Mouse (Mus musculus) ovary, adult 10 weeks (tissue): Measurements from ENCODE around the gene Slc5a5. TPM values are rescaled to one million over a fixed set of nuclear protein-coding genes. Genes with fewer than 3 reads are reported as not detected.

ENCODE experiments used
- polyA plus RNA-seq: library from polyadenylated mRNA; stranded (reverse); fragments of 350-450 nt; fragmentation: Illumina TruSeq; extraction: RNeasy Lipid Tissue Mini Kit (QIAGEN cat#74804); gene quantifications from one replicate; pipeline ENCODE4 v1.2.3, GENCODE M21; 2014

Gene Slc5a5
- polyA plus RNA-seq: not detected

DNA sequence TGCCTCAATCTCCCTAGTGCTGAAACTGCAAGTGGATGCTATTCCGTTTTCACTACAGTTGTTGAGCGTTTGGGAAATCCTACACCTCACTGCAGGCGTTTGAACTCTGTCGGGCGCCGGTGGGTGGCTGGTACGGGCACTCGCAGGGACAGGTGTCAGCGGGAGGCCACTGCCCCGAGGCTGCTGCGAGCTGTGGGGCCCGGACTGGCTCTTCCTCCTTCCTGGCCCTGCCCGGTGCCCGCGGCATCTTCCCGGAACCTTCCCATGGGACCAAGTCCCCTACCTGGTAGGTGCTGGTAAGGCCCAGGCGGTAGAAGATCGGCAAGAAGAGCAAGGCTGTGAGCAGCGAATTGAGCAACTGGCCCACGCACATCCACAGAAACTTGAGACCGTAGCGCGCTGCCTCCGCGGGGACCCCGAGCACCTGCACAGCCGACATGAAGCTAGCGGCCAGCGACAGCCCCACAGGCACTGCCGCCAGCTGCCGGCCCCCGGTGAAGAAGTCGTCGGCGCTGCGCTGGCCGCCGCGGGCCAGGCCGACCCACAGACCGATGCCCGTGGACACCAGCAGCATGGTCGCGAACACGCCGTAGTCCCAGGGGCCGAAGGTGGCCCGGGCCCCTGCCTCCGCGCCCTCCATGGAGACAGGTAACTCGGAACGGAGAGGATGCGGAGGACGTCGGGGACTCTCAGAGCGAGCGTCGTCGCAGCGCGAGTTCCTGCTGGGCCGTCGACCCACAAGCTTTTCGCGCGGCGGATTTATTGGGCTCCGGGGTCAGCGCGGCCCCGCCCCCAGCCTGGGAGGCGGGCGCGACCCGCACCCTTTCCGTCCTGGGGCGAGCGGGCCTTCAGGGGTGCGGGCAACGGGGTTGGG lies at the start of gene Slc5a5:
TSS of gene Slc5a5 (minus strand) at position 736 of the 874 bp plus-strand sequence.

DNA sequence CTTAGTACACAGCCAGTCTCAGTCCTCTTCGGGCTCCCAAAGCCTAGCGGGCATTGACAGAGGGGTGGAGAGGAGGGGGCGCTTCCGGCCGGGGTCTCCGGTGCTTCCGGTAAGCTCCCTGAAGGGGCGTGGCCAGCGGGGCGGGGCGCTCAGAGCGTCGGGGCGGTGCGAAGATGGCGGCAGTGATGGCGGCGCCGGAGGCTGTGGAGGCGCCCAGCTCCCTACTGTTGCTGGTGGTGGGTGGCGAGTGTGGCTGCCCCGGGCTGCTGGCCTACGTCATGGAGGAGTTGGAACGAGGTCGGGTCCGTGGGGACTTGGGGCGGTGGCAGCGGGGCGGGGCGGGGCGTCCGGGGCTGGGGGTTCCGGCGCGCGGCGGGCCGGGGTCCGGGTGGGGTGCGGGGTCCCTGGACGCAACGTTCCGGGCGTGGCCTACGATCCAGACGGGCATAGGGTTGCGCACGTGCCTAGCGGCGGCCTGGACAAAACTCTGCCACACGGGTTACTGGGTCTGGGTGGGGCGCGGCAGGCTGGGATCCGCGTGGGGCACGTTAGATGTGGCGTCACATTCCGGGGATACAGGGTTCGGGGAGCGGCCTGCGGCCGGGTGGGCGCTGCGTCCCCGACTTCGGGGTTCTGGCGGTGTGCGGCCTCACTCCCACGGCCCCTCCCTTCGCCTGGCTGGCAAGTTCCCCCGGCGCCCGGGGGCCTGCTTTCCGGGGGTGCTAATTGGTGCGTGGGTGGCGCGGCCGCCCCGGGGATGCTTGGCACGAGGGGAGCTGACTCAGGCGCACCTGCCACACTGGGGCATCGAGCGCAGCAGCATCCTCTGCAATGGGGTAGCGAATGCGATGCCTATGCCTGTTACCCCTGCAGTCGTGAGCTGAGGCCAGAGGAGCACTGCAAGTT lies 13.5 kb upstream of the Slc5a5 start, which contains the start of gene Map1s:
TSS of gene Map1s (plus strand) at position 102 of the 906 bp plus-strand sequence.

DNA sequence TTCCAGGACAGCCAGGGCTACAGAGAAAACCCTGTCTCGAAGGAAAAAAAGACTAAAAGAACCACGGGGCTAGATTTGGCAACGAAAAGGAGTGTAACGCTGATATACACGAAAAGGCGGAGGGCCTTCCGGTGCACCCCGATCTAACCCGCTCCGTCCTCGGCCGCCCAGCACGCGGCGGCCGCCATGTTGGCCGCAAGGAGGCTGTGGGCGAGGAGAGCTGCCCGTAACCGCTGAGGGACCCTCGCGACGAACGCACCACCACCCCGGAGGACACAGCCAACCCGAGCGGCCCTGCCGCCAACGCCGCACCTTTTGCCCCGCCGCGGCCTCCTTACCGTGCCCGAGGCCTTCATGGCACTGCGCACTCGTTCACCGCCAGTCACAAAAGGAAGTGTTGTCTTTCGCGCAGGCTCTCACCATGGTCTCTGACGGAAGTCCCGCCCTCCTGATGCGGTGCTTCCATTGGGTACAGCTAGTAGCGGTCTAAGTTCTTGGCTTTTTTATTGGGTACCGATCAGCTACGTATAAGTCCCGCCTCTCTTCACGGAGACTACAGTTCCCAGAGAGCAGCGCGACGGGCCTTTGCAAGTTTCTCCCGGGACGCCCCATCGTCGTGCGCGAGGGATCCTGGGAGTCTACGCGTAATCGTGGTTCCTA lies 4.6 kb upstream of the Slc5a5 start, which contains the start of gene Rpl18a:
TSS of gene Rpl18a (minus strand) at position 392 of the 660 bp plus-strand sequence.

DNA sequence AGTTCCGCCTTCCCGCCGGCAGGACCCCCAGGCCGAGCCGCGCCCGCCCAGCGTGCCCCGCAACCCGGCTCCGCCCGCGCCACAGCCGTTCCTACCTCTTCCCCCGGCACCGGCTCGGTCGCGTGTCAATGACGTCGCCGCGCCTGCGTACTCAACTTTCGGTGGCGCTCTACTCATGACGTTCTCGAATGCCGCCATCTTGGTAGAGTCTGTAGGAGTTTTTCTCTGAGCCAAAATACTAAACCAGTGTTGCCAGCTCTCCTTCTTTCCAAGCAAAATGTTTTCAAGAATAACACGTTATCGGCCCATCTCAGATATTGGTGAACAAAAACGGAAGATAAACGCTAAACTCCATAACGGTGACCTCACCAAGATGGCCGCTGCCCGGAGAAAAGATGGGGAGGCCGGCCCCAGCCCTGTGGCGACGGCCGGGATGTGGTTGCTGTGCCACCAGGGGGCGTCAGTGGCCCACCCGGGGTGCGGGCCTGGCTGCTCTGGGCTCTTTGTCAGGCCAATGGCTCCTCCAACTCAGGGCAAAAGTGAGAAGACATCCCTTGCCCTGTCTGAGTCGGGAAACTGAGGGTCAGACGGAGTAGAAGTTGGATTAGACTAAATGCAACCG lies 19.1 kb downstream of the Slc5a5 start, which contains the start of gene Ccdc124:
TSS of gene Ccdc124 (minus strand) at position 572 of the 622 bp plus-strand sequence.

DNA sequence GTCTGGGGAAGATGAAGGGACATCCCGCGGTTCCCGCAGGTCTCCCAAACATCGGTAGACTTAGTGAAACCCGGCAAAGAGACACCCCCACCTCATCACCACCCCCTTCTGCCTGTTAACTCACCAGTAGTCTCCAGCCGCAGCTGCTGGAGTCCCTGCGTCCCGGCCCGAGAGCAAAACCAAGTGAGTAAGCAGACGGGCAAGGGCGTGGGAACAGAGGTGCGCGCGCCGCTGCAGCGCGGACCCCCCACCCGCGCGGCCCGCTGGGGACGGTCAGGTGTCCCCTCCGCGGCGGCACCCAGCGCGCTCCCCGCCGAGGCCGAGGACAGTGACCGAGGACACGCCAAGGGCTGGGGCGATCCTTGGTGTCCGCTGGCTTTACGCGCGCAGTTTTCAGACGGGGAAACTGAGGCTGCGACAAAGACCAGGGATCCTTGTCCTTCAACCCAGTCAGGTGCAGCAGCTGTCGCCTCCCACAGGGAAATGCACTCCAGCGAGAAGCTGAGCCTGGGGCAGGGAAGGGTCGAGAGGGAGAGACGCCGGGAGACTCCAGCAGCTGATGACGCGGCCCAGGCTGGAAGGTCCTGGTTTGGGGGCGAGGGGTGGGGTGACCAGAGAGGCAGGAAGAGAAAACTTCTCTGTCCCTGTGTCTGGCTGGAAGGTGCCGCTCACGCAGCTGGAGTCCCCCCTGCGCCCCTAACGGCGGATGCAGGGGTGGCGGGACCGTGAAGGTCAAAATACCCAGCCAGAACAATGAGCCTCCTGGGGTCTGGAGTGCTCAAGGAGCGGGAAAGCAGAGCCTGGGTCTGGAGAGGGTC lies 29.5 kb downstream of the Slc5a5 start, which contains the start of gene Kcnn1:
TSS of gene Kcnn1 (minus strand) at position 435 of the 818 bp plus-strand sequence.

DNA sequence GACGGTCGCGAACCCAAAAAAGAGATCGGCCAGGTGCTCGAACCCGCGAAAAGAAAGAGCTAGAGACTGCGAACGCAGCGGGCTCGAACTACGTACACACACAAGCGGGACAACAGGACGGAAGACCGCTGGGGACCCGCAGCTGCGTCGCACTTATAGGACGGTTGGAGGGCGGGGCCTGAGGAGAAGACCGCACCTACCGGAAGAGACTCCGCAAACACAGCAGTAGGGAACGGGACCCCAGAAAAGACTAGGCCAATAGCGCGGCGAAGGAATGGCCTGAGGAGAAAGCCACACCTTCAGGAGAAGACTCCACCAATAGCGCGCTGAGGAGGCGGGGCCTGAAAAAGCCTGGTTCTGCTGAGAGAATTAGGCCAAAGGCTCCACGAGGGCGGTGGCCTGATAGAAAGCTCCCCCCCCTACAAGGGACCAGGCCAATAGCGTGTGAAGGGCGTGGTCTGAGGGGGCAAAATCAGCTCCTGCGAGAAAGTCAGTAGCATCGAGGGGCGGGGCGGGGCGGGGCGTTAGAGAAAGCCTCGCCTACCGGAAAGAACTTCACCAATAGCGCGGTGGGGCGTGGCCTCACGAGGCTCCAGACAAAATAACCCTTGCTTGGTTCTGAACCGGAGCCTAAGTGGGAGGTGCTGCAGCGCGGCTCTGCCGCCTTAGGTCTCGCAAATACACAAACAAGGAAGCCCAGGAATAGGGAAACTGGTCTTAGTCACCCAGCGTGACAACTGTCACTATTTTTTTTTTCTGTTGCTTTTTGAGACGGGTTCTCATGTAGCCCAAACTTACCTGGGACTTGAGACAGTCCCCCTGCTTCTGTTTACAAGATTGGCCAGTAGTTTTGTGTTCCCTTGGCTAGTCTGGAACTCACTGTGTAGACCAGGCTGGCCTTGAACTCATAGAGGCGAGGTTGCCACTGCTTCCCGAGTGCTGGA lies 52.9 kb downstream of the Slc5a5 start, which contains the start of gene Arrdc2:
TSS of gene Arrdc2 (minus strand) at position 313 of the 944 bp plus-strand sequence.

Other genes with a start within 250 kb of the Slc5a5 start
- 17.5 TPM for gene Pgpep1, start 232.4 kb downstream of the Slc5a5 start, polyA plus RNA-seq
- gene Lsm4, start 219.5 kb downstream of the Slc5a5 start, polyA plus RNA-seq: not detected
- 20.4 TPM for gene Jund, start 193.8 kb downstream of the Slc5a5 start, polyA plus RNA-seq
- gene Iqcn, start 189.3 kb downstream of the Slc5a5 start, polyA plus RNA-seq: not detected
- not detected for gene Gm3336, start 174.2 kb downstream of the Slc5a5 start, polyA plus RNA-seq
- not detected for gene Pde4c, start 169.0 kb downstream of the Slc5a5 start, polyA plus RNA-seq
- gene Rab3a, start 138.1 kb downstream of the Slc5a5 start, polyA plus RNA-seq: 2.5 TPM
- not detected for gene Mpv17l2, start 131.8 kb downstream of the Slc5a5 start, polyA plus RNA-seq
- 1.7 TPM for gene Pik3r2, start 116.0 kb downstream of the Slc5a5 start, polyA plus RNA-seq
- 2.1 TPM for gene Mast3, start 87.7 kb downstream of the Slc5a5 start, polyA plus RNA-seq
- gene Il12rb1, start 84.3 kb downstream of the Slc5a5 start, polyA plus RNA-seq: not detected
- 1.1 TPM for gene Arrdc2, start 53.0 kb downstream of the Slc5a5 start, polyA plus RNA-seq
- 0.26 TPM for gene Kcnn1, start 29.5 kb downstream of the Slc5a5 start, polyA plus RNA-seq
- not detected for gene Ccdc124, start 18.8 kb downstream of the Slc5a5 start, polyA plus RNA-seq
- gene Rpl18a, start 4.7 kb upstream of the Slc5a5 start, polyA plus RNA-seq: 39.0 TPM
- gene Map1s, start 13.2 kb upstream of the Slc5a5 start, polyA plus RNA-seq: 2.4 TPM